Mouse (Mus musculus) limb, embryonic 14.5 days (tissue): ENCODE results near the gene Tmc1. TPM values are rescaled to one million over a fixed set of nuclear protein-coding genes. Genes with fewer than 3 reads are reported as not detected.
A peak's percentile ranks its signal among the peaks of the same experiment; 100 is the strongest.

ENCODE experiments used
- ATAC-seq: fragments of 200-750 bp; cut with Nextera tagmentation; 2 replicates; pipeline ENCODE4 v1.8.0; 2017; ENCODE audit warnings: low read depth, moderate number of reproducible peaks, moderate TSS enrichment; ENCODE audit not compliant: low FRiP score
- DNase-seq: peaks from one replicate; pipeline ENCODE4 v3.0.0-alpha.2; 2015; ENCODE audit warnings: low spot score
- H3K27ac ChIP-seq: fragments of 300-500 bp; sonication (generic); replicated peaks from 2 replicates; pipeline ENCODE4 v1.5.1; 2014; ENCODE audit warnings: low read depth, mild to moderate bottlenecking, low read length, moderate library complexity, mixed read lengths
- H3K27me3 ChIP-seq: fragments of 300-500 bp; sonication (generic); 2 replicates; pipeline ENCODE4 v1.6.1; 2014; ENCODE audit warnings: low read length, mixed read lengths; ENCODE audit not compliant: control insufficient read depth, insufficient read depth
- H3K36me3 ChIP-seq: fragments of 300-500 bp; sonication (generic); 2 replicates; pipeline ENCODE4 v1.6.1; 2014; ENCODE audit warnings: mild to moderate bottlenecking, low read length, moderate library complexity, mixed read lengths; ENCODE audit not compliant: control insufficient read depth, insufficient read depth
- H3K4me1 ChIP-seq: fragments of 300-500 bp; sonication (generic); 2 replicates; pipeline ENCODE4 v1.6.1; 2014; ENCODE audit warnings: antibody characterized with exemption, low read length, mixed read lengths; ENCODE audit not compliant: control insufficient read depth, insufficient read depth
- H3K4me2 ChIP-seq: fragments of 300-500 bp; sonication (generic); replicated peaks from 2 replicates; pipeline ENCODE4 v1.6.1; 2014; ENCODE audit warnings: low read depth, mild to moderate bottlenecking, low read length, moderate library complexity; ENCODE audit not compliant: severe bottlenecking
- H3K4me3 ChIP-seq: fragments of 300-500 bp; sonication (generic); replicated peaks from 2 replicates; pipeline ENCODE4 v1.5.1; 2014; ENCODE audit warnings: low read length
- H3K9ac ChIP-seq: fragments of 300-500 bp; sonication (generic); 2 replicates; pipeline ENCODE4 v1.6.1; 2014; ENCODE audit warnings: mild to moderate bottlenecking, low read depth, low read length, moderate library complexity; ENCODE audit not compliant: severe bottlenecking
- H3K9me3 ChIP-seq: fragments of 300-500 bp; sonication (generic); 2 replicates; pipeline ENCODE4 v1.6.1; 2016; ENCODE audit warnings: low read length; ENCODE audit not compliant: control insufficient read depth
- POLR2A ChIP-seq: fragments of 200-500 bp; IDR thresholded peaks from 2 replicates; pipeline ENCODE4 v1.8.0; 2012; ENCODE audit warnings: inconsistent platforms, mild to moderate bottlenecking, moderate library complexity, borderline replicate concordance; ENCODE audit not compliant: insufficient read depth, insufficient read length; ENCODE audit errors: extremely low read depth
- WGBS: fragments of 180-500 bp; shearing (Covaris S2); extraction: QIAGEN DNeasy Blood & Tissue Kit; methylation state at CpG from one replicate; pipeline ENCODE4 v1.1.7; 2014; 5-methylcytosine and 5-hydroxymethylcytosine counted together
- polyA plus RNA-seq, 2 experiments: library from polyadenylated mRNA; depleted of rRNA in 1 of 2; stranded (reverse) in 1 of 2; unstranded in 1 of 2; fragments of >200 nt; fragmentation: Nextera tagmentation in 1 of 2; extraction: Ambion mirVana in 1 of 2; gene quantifications; 2 replicates each; pipeline versions ENCODE4 v1.2.1 to v1.2.3; 2012 to 2014

Gene Tmc1
- polyA plus RNA-seq, 2 experiments, result 0.07 to 0.16 TPM

DNA sequence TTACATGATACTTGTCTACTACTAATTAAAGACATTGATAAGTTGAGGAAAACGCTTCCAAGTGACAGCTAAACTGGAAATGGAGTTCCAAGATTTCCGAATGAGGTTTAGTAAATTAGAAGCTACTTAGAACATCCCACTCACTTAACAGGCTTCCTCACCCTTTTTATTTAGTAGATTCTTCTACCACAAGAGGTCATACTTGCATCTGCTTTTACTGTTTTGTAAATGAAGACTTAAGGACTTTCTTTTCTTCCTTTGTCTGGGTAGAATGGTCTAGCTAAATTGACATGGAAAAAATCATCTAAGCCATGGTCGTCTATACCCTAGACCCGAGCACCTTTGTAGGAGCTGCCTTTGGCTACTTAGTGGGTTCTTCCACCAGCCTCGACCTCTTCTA is 105.1 kb downstream of the Tmc1 start:
- Histone ChIP-seq H3K36me3 (no peaks in the 10 kb centered on the region), H3K9ac (no peak overlapping the region), H3K4me3 (no peak overlapping the region), H3K4me2 (no peak overlapping the region), H3K9me3 (no peaks in the 10 kb centered on the region), H3K27me3 (no peaks in the 10 kb centered on the region), H3K27ac (no peak overlapping the region), H3K4me1 (no peaks in the 10 kb centered on the region)
- WGBS, result 67% methylated on average over 5 of the region's 5 CpGs
- ATAC-seq, result no peak
- TF ChIP-seq POLR2A, result no peak
- DNase-seq, result peak; percentile 34

DNA sequence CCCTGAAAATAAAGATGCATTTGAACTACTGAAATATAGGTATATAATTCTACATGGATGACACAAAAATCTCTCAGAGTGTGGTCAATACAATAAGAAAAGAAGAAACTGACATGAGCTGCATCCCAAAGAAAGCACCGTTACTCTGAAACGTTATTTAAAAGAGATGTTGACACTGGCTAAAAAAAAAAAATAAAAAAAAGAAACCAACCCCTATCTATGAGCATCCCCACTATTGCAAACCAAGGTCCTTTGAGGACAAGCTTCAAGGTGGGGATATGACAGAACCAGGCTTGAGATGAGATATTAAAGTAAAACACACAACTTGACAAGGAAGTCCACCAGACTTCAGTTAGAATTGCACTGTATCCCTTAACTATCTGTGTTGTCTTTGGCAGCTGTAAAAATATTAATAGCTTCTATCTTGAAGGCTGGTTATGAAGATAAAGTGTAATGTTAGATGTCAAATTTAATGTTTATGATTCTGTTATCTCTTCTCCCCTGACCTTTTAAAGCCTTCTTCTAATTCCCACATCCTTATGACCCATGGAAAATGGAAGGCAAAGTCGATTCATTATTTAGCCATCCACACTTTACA is 106.4 kb downstream of the Tmc1 start:
- H3K9me3 ChIP-seq, result no peaks in the 10 kb centered on the region
- H3K4me3 ChIP-seq, result no peak overlapping the region
- no peaks in the 10 kb centered on the region for H3K27me3 ChIP-seq
- DNase-seq (no peak), ATAC-seq (no peak)
- 83% methylated on average over 3 of the region's 3 CpGs for WGBS
- H3K4me1 ChIP-seq, result no peaks in the 10 kb centered on the region
- TF ChIP-seq POLR2A, result no peak
- H3K36me3 ChIP-seq, result no peaks in the 10 kb centered on the region
- no peak overlapping the region for H3K4me2 ChIP-seq
- no peak overlapping the region for H3K27ac ChIP-seq
- H3K9ac ChIP-seq, result no peak overlapping the region

DNA sequence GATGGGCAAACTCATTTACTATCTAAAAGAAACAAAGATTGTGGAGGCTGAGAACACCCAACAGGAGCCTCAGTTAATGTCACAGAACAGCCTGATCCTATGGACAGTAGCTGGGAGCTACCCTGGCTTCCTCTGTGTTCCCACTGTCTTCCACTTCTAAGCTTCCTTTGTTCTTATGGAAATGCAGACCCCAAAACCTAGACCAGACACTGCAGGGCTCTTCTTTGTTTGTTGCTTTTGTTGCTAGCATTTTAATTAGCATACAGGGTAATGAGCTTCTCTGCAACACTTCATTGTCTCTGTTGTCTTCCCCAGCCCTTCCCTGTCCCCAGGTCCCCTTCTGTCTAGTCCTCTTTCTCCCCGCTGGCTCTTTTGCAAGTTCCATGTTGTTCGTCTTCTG is 116.6 kb downstream of the Tmc1 start:
- Histone ChIP-seq H3K27me3 (no peaks in the 10 kb centered on the region), H3K9ac (no peak overlapping the region), H3K4me3 (no peak overlapping the region), H3K36me3 (no peaks in the 10 kb centered on the region), H3K4me2 (no peak overlapping the region), H3K27ac (no peak overlapping the region), H3K9me3 (no peaks in the 10 kb centered on the region), H3K4me1 (peaks cover 5% of the 10 kb centered on the region; the same call in 1 of the 2 replicates)
- ATAC-seq (no peak), DNase-seq (no peak)
- no peak for TF ChIP-seq POLR2A
- 85% methylated on average over 2 of the region's 2 CpGs for WGBS

GRCm38 (mm10) chr19:20836055-20836845 is 117.8 kb downstream of the Tmc1 start:
- H3K36me3 ChIP-seq, result no peaks in the 10 kb centered on the region
- H3K27me3 ChIP-seq, result no peaks in the 10 kb centered on the region
- TF ChIP-seq POLR2A, result no peak
- DNase-seq (peak; percentile 26), ATAC-seq (0 out of 2 replicates have a peak, but pooled peaks have one; percentile 41)
- H3K4me2 ChIP-seq, result no peak overlapping the region
- no peak overlapping the region for H3K27ac ChIP-seq
- 54% methylated on average over 9 of the region's 9 CpGs for WGBS
- H3K9me3 ChIP-seq, result no peaks in the 10 kb centered on the region
- peaks cover 5% of the 10 kb centered on the region; the same call in 1 of the 2 replicates for H3K4me1 ChIP-seq
- no peak overlapping the region for H3K4me3 ChIP-seq
- no peak overlapping the region for H3K9ac ChIP-seq

DNA sequence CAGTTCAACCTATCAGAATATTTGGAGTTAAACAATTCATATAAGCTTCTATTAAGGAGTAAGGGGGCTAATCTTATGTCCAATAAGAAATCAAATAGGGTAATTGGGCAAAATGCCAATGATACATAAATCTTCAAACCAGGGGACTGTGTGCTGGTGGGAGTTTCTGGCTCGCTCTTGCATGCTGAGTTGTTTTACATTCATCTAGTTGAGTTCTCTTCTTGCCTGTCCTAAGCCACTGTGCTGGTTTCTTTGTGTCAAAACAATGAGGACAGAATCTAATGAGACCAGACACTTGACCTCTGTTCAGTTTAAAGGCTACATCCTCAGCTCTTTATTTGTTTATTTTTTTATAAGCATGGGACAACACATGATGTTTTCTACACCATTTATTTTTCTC is 119.1 kb downstream of the Tmc1 start:
- TF ChIP-seq POLR2A, result no peak
- no peak overlapping the region for H3K4me3 ChIP-seq
- H3K27ac ChIP-seq, result no peak overlapping the region
- H3K4me1 ChIP-seq, result peaks cover 5% of the 10 kb centered on the region; the same call in 1 of the 2 replicates
- no peak overlapping the region for H3K4me2 ChIP-seq
- no peaks in the 10 kb centered on the region for H3K36me3 ChIP-seq
- DNase-seq (no peak), ATAC-seq (no peak)
- H3K9ac ChIP-seq, result no peak overlapping the region
- no peaks in the 10 kb centered on the region for H3K9me3 ChIP-seq
- WGBS, result 56% methylated on average over 1 of the region's 1 CpGs
- no peaks in the 10 kb centered on the region for H3K27me3 ChIP-seq
